Mouse (Mus musculus): ENCODE measurements around the gene Rpsa. TPM values are rescaled to one million over a fixed set of nuclear protein-coding genes. Genes with fewer than 3 reads are reported as not detected.

Gene Rpsa
- polyA plus RNA-seq (2015; fragmentation: Nextera tagmentation; extraction: Ambion mirVana): 1,407 and 1,464 TPM in 2 replicates

- Histone ChIP-seq H3K36me3 (peaks cover 59% of the 10 kb centered on the region), H3K4me3 (replicated peaks) (peak within 1 kb of the TSS; percentile 100), H3K27me3 (no peaks in the 10 kb centered on the region), H3K27ac (peak within 1 kb of the TSS; percentile 95), H3K4me1 (peaks cover 19% of the 10 kb centered on the region), H3K9ac (peak within 1 kb of the TSS; percentile 100), H3K9me3 (replicated peaks) (no peaks in the 10 kb centered on the region), H3K4me2 (peak within 1 kb of the TSS; percentile 61)
- ATAC-seq (replicated peaks; ENCODE audit: low FRiP score): peak; percentile 97
- WGBS: under 1% methylated on average over 64 of the region's 72 CpGs
Measured at GRCm38 (mm10) chr9:120127538-120128251, at the start of gene Rpsa. Gene Rpsa, plus strand, starts transcription at chr9:120127689.

GRCm38 (mm10) chr9:120078241-120078640 lies 49.2 kb upstream of the Rpsa start:
- Histone ChIP-seq H3K4me1 (no peaks in the 10 kb centered on the region), H3K27me3 (no peaks in the 10 kb centered on the region), H3K27ac (no peak overlapping the region), H3K4me2 (no peak overlapping the region), H3K9ac (no peak overlapping the region), H3K4me3 (replicated peaks) (no peak overlapping the region), H3K9me3 (replicated peaks) (no peaks in the 10 kb centered on the region), H3K36me3 (no peaks in the 10 kb centered on the region)
- 78% methylated on average over 3 of the region's 3 CpGs for WGBS
- ATAC-seq (replicated peaks; ENCODE audit: low FRiP score): no peak

GRCm38 (mm10) chr9:120079901-120080300 lies 47.6 kb upstream of the Rpsa start:
- no peak for ATAC-seq (replicated peaks; ENCODE audit: low FRiP score)
- WGBS: 70% methylated on average over 7 of the region's 7 CpGs

GRCm38 (mm10) chr9:120080546-120081108 lies 46.9 kb upstream of the Rpsa start:
- H3K27ac ChIP-seq: no peak overlapping the region
- no peak for ATAC-seq (replicated peaks; ENCODE audit: low FRiP score)
- 77% methylated on average over 8 of the region's 8 CpGs for WGBS
- no peak overlapping the region for H3K4me3 ChIP-seq (replicated peaks)
- H3K9ac ChIP-seq: no peak overlapping the region
- H3K27me3 ChIP-seq: no peaks in the 10 kb centered on the region
- H3K4me2 ChIP-seq: no peak overlapping the region
- H3K9me3 ChIP-seq (replicated peaks): no peaks in the 10 kb centered on the region
- no peaks in the 10 kb centered on the region for H3K36me3 ChIP-seq
- no peaks in the 10 kb centered on the region for H3K4me1 ChIP-seq

More at GRCm38 (mm10) chr9:120079901-120080300, 47.6 kb upstream of the Rpsa start:
- no peaks in the 10 kb centered on the region for H3K9me3 ChIP-seq (replicated peaks)
- no peaks in the 10 kb centered on the region for H3K4me1 ChIP-seq
- H3K9ac ChIP-seq: no peak overlapping the region
- H3K27ac ChIP-seq: no peak overlapping the region
- H3K4me3 ChIP-seq (replicated peaks): no peak overlapping the region
- H3K4me2 ChIP-seq: no peak overlapping the region
- no peaks in the 10 kb centered on the region for H3K27me3 ChIP-seq
- no peaks in the 10 kb centered on the region for H3K36me3 ChIP-seq

- H3K4me2 ChIP-seq: no peak overlapping the region
- H3K9me3 ChIP-seq (replicated peaks): no peaks in the 10 kb centered on the region
- H3K4me3 ChIP-seq (replicated peaks): no peak overlapping the region
- H3K36me3 ChIP-seq: no peaks in the 10 kb centered on the region
- H3K4me1 ChIP-seq: no peaks in the 10 kb centered on the region
- no peak overlapping the region for H3K27ac ChIP-seq
- 74% methylated on average over 6 of the region's 6 CpGs for WGBS
- H3K27me3 ChIP-seq: no peaks in the 10 kb centered on the region
- no peak overlapping the region for H3K9ac ChIP-seq
- ATAC-seq (replicated peaks; ENCODE audit: low FRiP score): no peak
Measured at GRCm38 (mm10) chr9:120081247-120081646, 46.2 kb upstream of the Rpsa start.

GRCm38 (mm10) chr9:120081967-120082366 lies 45.5 kb upstream of the Rpsa start:
- ATAC-seq (replicated peaks; ENCODE audit: low FRiP score): no peak
- WGBS: 83% methylated on average over 5 of the region's 5 CpGs
- Histone ChIP-seq H3K4me3 (replicated peaks) (no peak overlapping the region), H3K4me1 (no peaks in the 10 kb centered on the region), H3K4me2 (no peak overlapping the region), H3K27me3 (no peaks in the 10 kb centered on the region), H3K27ac (no peak overlapping the region), H3K9me3 (replicated peaks) (no peaks in the 10 kb centered on the region), H3K9ac (no peak overlapping the region), H3K36me3 (no peaks in the 10 kb centered on the region)

- no peaks in the 10 kb centered on the region for H3K27me3 ChIP-seq
- no peaks in the 10 kb centered on the region for H3K36me3 ChIP-seq
- H3K4me1 ChIP-seq: no peaks in the 10 kb centered on the region
- 78% methylated on average over 4 of the region's 4 CpGs for WGBS
- H3K27ac ChIP-seq: no peak overlapping the region
- no peak overlapping the region for H3K9ac ChIP-seq
- no peak overlapping the region for H3K4me3 ChIP-seq (replicated peaks)
- H3K9me3 ChIP-seq (replicated peaks): no peaks in the 10 kb centered on the region
- no peak for ATAC-seq (replicated peaks; ENCODE audit: low FRiP score)
- no peak overlapping the region for H3K4me2 ChIP-seq
Measured at GRCm38 (mm10) chr9:120082691-120083090, 44.8 kb upstream of the Rpsa start.

GRCm38 (mm10) chr9:120083158-120083894 lies 44.2 kb upstream of the Rpsa start:
- no peak overlapping the region for H3K4me2 ChIP-seq
- no peak overlapping the region for H3K27ac ChIP-seq
- no peaks in the 10 kb centered on the region for H3K4me1 ChIP-seq
- no peak overlapping the region for H3K9ac ChIP-seq
- no peaks in the 10 kb centered on the region for H3K9me3 ChIP-seq (replicated peaks)
- H3K4me3 ChIP-seq (replicated peaks): no peak overlapping the region
- WGBS: 80% methylated on average over 18 of the region's 18 CpGs
- no peaks in the 10 kb centered on the region for H3K27me3 ChIP-seq
- no peak for ATAC-seq (replicated peaks; ENCODE audit: low FRiP score)
- no peaks in the 10 kb centered on the region for H3K36me3 ChIP-seq

GRCm38 (mm10) chr9:120084406-120084805 lies 43.1 kb upstream of the Rpsa start:
- Histone ChIP-seq H3K36me3 (no peaks in the 10 kb centered on the region), H3K4me3 (replicated peaks) (no peak overlapping the region), H3K9ac (no peak overlapping the region), H3K4me2 (no peak overlapping the region), H3K9me3 (replicated peaks) (no peaks in the 10 kb centered on the region), H3K4me1 (no peaks in the 10 kb centered on the region), H3K27me3 (no peaks in the 10 kb centered on the region), H3K27ac (no peak overlapping the region)
- WGBS: 89% methylated on average over 9 of the region's 9 CpGs
- no peak for ATAC-seq (replicated peaks; ENCODE audit: low FRiP score)

GRCm38 (mm10) chr9:120089125-120089524 lies 38.4 kb upstream of the Rpsa start:
- no peaks in the 10 kb centered on the region for H3K9me3 ChIP-seq (replicated peaks)
- H3K9ac ChIP-seq: no peak overlapping the region
- H3K4me1 ChIP-seq: no peaks in the 10 kb centered on the region
- no peaks in the 10 kb centered on the region for H3K27me3 ChIP-seq
- H3K36me3 ChIP-seq: no peaks in the 10 kb centered on the region
- no peak for ATAC-seq (replicated peaks; ENCODE audit: low FRiP score)
- no peak overlapping the region for H3K4me3 ChIP-seq (replicated peaks)
- H3K4me2 ChIP-seq: no peak overlapping the region
- WGBS: 88% methylated on average over 7 of the region's 7 CpGs
- H3K27ac ChIP-seq: no peak overlapping the region

- no peak for ATAC-seq (replicated peaks; ENCODE audit: low FRiP score)
- Histone ChIP-seq H3K9me3 (replicated peaks) (no peaks in the 10 kb centered on the region), H3K4me1 (no peaks in the 10 kb centered on the region), H3K27ac (no peak overlapping the region), H3K9ac (no peak overlapping the region), H3K36me3 (no peaks in the 10 kb centered on the region), H3K4me2 (no peak overlapping the region), H3K27me3 (no peaks in the 10 kb centered on the region), H3K4me3 (replicated peaks) (no peak overlapping the region)
- 79% methylated on average over 10 of the region's 10 CpGs for WGBS
Measured at GRCm38 (mm10) chr9:120091086-120091485, 36.4 kb upstream of the Rpsa start.

GRCm38 (mm10) chr9:120091696-120092238 lies 35.7 kb upstream of the Rpsa start, which contains the start of gene Ccr8:
Gene Ccr8, plus strand, starts transcription at chr9:120092114.
- no peak for ATAC-seq (replicated peaks; ENCODE audit: low FRiP score)
- Histone ChIP-seq H3K9ac (no peak within 1 kb of the TSS), H3K27me3 (no peaks in the 10 kb centered on the region), H3K36me3 (no peaks in the 10 kb centered on the region), H3K9me3 (replicated peaks) (no peaks in the 10 kb centered on the region), H3K4me3 (replicated peaks) (no peak within 1 kb of the TSS), H3K27ac (no peak within 1 kb of the TSS), H3K4me2 (no peak within 1 kb of the TSS), H3K4me1 (no peaks in the 10 kb centered on the region)
- WGBS: 74% methylated on average over 5 of the region's 5 CpGs

All from kidney, embryonic 15.5 days (tissue).